Mouse (Mus musculus): ENCODE data around the gene Dhdh. TPM values are rescaled to one million over a fixed set of nuclear protein-coding genes. Genes with fewer than 3 reads are reported as not detected.

Gene Dhdh
- polyA plus RNA-seq, 1 experiment from 2014 or later = 3.5 TPM

- peaks cover 54% of the 10 kb centered on the region for H3K36me3 ChIP-seq (ENCODE audit: control insufficient read depth, insufficient read depth, low read length)
- 52% methylated on average over 23 of the region's 23 CpGs for WGBS
Measured at GRCm38 (mm10) chr7:45451344-45451982, 37.1 kb downstream of the Dhdh start.

DNA sequence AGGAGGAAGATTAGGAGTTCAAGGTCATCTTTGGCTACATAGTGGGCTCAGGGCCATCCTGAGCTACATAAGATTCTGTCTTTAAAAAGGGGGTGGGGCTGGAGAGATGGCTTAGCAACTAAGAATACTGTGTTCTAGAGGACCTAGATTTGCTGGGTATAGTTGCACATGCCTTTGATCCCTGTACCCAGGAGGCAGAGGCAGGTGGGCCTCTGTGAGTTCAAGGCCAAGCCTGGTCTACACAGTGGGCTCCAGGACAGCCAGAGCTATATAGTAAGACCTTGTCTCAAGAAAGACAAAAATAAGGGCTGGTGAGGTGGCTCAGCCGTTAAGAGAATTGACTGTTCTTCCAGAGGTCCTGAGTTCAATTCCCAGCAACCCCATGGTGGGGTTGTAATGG, 38.6 kb downstream of the Dhdh start:
- H3K4me1 ChIP-seq (ENCODE audit: control insufficient read depth, insufficient read depth, low read length) = 0 out of 2 replicates have a peak, but pooled peaks cover 3% of the 10 kb centered on the region
- no peak overlapping the region for H3K4me2 ChIP-seq (replicated peaks; ENCODE audit: low read depth, low read length)
- WGBS = 85% methylated on average over 1 of the region's 1 CpGs
- no peaks in the 10 kb centered on the region for H3K27me3 ChIP-seq (ENCODE audit: control insufficient read depth, insufficient read depth, low read length)
- H3K27ac ChIP-seq (ENCODE audit: low read depth, low read length) = no peak overlapping the region
- ATAC-seq (ENCODE audit: low FRiP score, low TSS enrichment) = no peak
- H3K9ac ChIP-seq (ENCODE audit: low read depth, low read length) = no peak overlapping the region
- H3K36me3 ChIP-seq (ENCODE audit: control insufficient read depth, insufficient read depth, low read length) = peaks cover 51% of the 10 kb centered on the region
- H3K4me3 ChIP-seq (ENCODE audit: low read length) = no peak overlapping the region
- no peaks in the 10 kb centered on the region for H3K9me3 ChIP-seq (ENCODE audit: control insufficient read depth, low read length)

More at GRCm38 (mm10) chr7:45451344-45451982, 37.1 kb downstream of the Dhdh start:
- H3K27ac ChIP-seq (ENCODE audit: low read depth, low read length) = no peak overlapping the region
- ATAC-seq (ENCODE audit: low FRiP score, low TSS enrichment) = peak; percentile 65
- H3K4me3 ChIP-seq (ENCODE audit: low read length) = no peak overlapping the region
- no peak overlapping the region for H3K4me2 ChIP-seq (replicated peaks; ENCODE audit: low read depth, low read length)
- no peaks in the 10 kb centered on the region for H3K9me3 ChIP-seq (ENCODE audit: control insufficient read depth, low read length)
- no peak overlapping the region for H3K9ac ChIP-seq (ENCODE audit: low read depth, low read length)
- H3K27me3 ChIP-seq (ENCODE audit: control insufficient read depth, insufficient read depth, low read length) = no peaks in the 10 kb centered on the region
- 0 out of 2 replicates have a peak, but pooled peaks cover 3% of the 10 kb centered on the region for H3K4me1 ChIP-seq (ENCODE audit: control insufficient read depth, insufficient read depth, low read length)

- Histone ChIP-seq H3K4me3 (ENCODE audit: low read length) (no peak overlapping the region), H3K9ac (ENCODE audit: low read depth, low read length) (no peak overlapping the region), H3K9me3 (ENCODE audit: control insufficient read depth, low read length) (no peaks in the 10 kb centered on the region), H3K36me3 (ENCODE audit: control insufficient read depth, insufficient read depth, low read length) (peaks cover 53% of the 10 kb centered on the region), H3K4me1 (ENCODE audit: control insufficient read depth, insufficient read depth, low read length) (0 out of 2 replicates have a peak, but pooled peaks cover 3% of the 10 kb centered on the region), H3K4me2 (replicated peaks; ENCODE audit: low read depth, low read length) (no peak overlapping the region), H3K27me3 (ENCODE audit: control insufficient read depth, insufficient read depth, low read length) (no peaks in the 10 kb centered on the region), H3K27ac (ENCODE audit: low read depth, low read length) (no peak overlapping the region)
- 34% methylated on average over 11 of the region's 11 CpGs for WGBS
- ATAC-seq (ENCODE audit: low FRiP score, low TSS enrichment) = no peak
Measured at GRCm38 (mm10) chr7:45447325-45447990, 41.1 kb downstream of the Dhdh start.

GRCm38 (mm10) chr7:45446589-45446988, 42.0 kb downstream of the Dhdh start:
- no peaks in the 10 kb centered on the region for H3K27me3 ChIP-seq (ENCODE audit: control insufficient read depth, insufficient read depth, low read length)
- H3K4me3 ChIP-seq (ENCODE audit: low read length) = no peak overlapping the region
- H3K4me2 ChIP-seq (replicated peaks; ENCODE audit: low read depth, low read length) = no peak overlapping the region
- H3K4me1 ChIP-seq (ENCODE audit: control insufficient read depth, insufficient read depth, low read length) = 0 out of 2 replicates have a peak, but pooled peaks cover 3% of the 10 kb centered on the region
- H3K9me3 ChIP-seq (ENCODE audit: control insufficient read depth, low read length) = no peaks in the 10 kb centered on the region
- no peak overlapping the region for H3K9ac ChIP-seq (ENCODE audit: low read depth, low read length)
- H3K27ac ChIP-seq (ENCODE audit: low read depth, low read length) = no peak overlapping the region
- H3K36me3 ChIP-seq (ENCODE audit: control insufficient read depth, insufficient read depth, low read length) = peaks cover 49% of the 10 kb centered on the region
- ATAC-seq (ENCODE audit: low FRiP score, low TSS enrichment) = no peak

DNA sequence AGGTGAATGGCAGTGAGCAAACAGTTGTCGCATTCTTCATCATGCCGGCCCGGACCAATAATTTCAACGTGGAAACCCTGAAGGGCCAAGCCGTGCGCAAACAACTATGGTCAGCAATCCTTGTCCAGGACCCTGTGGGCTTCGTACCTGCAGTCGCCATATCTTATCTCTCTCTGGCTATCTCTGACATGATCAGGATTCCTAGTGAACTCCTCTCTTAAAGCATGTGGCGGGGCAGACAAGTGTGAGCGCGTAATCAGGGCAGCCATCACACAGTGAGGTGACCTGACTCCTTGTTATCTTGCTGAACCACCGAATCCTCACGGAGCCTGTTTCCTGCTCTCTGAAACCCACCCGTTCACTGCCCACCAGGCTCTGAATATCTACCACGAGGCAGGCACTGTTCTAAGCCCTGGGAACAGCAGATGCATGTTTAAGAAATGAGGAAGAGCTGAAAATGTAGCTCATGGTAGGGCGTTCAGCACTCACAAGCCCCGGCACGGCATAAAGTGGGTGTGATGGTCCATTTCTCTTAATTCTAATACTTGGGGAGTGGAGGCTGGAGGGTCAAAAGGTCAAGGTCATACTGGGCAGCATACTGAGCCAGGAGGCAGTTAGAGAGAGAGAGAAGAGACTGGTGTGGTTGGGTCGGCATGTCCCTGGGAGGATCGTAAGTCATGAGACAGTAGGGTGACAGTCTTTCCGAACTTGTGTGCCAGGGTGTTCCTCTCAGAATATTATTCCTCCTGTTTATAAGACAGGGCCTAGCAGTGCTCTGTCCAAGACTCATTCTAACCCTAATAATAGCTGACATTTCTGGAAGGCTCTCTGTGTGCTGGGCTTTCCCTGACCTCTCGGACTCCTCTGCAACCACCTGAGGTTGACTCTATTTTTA, 44.8 kb downstream of the Dhdh start:
- Histone ChIP-seq H3K4me1 (ENCODE audit: control insufficient read depth, insufficient read depth, low read length) (0 out of 2 replicates have a peak, but pooled peaks cover 3% of the 10 kb centered on the region), H3K4me2 (replicated peaks; ENCODE audit: low read depth, low read length) (no peak overlapping the region), H3K9ac (ENCODE audit: low read depth, low read length) (no peak overlapping the region), H3K36me3 (ENCODE audit: control insufficient read depth, insufficient read depth, low read length) (peaks cover 53% of the 10 kb centered on the region), H3K27ac (ENCODE audit: low read depth, low read length) (no peak overlapping the region), H3K4me3 (ENCODE audit: low read length) (no peak overlapping the region), H3K9me3 (ENCODE audit: control insufficient read depth, low read length) (no peaks in the 10 kb centered on the region), H3K27me3 (ENCODE audit: control insufficient read depth, insufficient read depth, low read length) (no peaks in the 10 kb centered on the region)
- 86% methylated on average over 22 of the region's 22 CpGs for WGBS
- no peak for ATAC-seq (ENCODE audit: low FRiP score, low TSS enrichment)

- Histone ChIP-seq H3K4me2 (replicated peaks; ENCODE audit: low read depth, low read length) (peak within 1 kb of the TSS; percentile 19), H3K9ac (ENCODE audit: low read depth, low read length) (peak within 1 kb of the TSS; percentile 2; the same call in 1 of the 2 replicates), H3K4me3 (ENCODE audit: low read length) (no peak within 1 kb of the TSS), H3K4me1 (ENCODE audit: control insufficient read depth, insufficient read depth, low read length) (peaks cover 34% of the 10 kb centered on the region), H3K27me3 (ENCODE audit: control insufficient read depth, insufficient read depth, low read length) (no peaks in the 10 kb centered on the region), H3K27ac (ENCODE audit: low read depth, low read length) (no peak within 1 kb of the TSS), H3K9me3 (ENCODE audit: control insufficient read depth, low read length) (no peaks in the 10 kb centered on the region), H3K36me3 (ENCODE audit: control insufficient read depth, insufficient read depth, low read length) (peaks cover 20% of the 10 kb centered on the region)
- ATAC-seq (ENCODE audit: low FRiP score, low TSS enrichment) = no peak
- 24% methylated on average over 19 of the region's 19 CpGs for WGBS
Measured at GRCm38 (mm10) chr7:45437521-45438276, 50.9 kb downstream of the Dhdh start, which contains the start of gene Ruvbl2. Gene Ruvbl2 (minus strand): TSS chr7:45438096.

- Histone ChIP-seq H3K27me3 (ENCODE audit: control insufficient read depth, insufficient read depth, low read length) (no peaks in the 10 kb centered on the region), H3K4me3 (ENCODE audit: low read length) (no peak overlapping the region), H3K36me3 (ENCODE audit: control insufficient read depth, insufficient read depth, low read length) (peaks cover 17% of the 10 kb centered on the region), H3K4me2 (replicated peaks; ENCODE audit: low read depth, low read length) (no peak overlapping the region), H3K9me3 (ENCODE audit: control insufficient read depth, low read length) (no peaks in the 10 kb centered on the region), H3K27ac (ENCODE audit: low read depth, low read length) (no peak overlapping the region), H3K4me1 (ENCODE audit: control insufficient read depth, insufficient read depth, low read length) (peaks cover 35% of the 10 kb centered on the region), H3K9ac (ENCODE audit: low read depth, low read length) (no peak overlapping the region)
- 32% methylated on average over 6 of the region's 6 CpGs for WGBS
- ATAC-seq (ENCODE audit: low FRiP score, low TSS enrichment) = no peak
Measured at GRCm38 (mm10) chr7:45437046-45437445, 51.6 kb downstream of the Dhdh start.

GRCm38 (mm10) chr7:45436444-45436843, 52.2 kb downstream of the Dhdh start:
- no peak overlapping the region for H3K27ac ChIP-seq (ENCODE audit: low read depth, low read length)

More at GRCm38 (mm10) chr7:45436444-45436843, 52.2 kb downstream of the Dhdh start:
- peaks cover 20% of the 10 kb centered on the region for H3K36me3 ChIP-seq (ENCODE audit: control insufficient read depth, insufficient read depth, low read length)
- no peaks in the 10 kb centered on the region for H3K9me3 ChIP-seq (ENCODE audit: control insufficient read depth, low read length)
- peaks cover 35% of the 10 kb centered on the region for H3K4me1 ChIP-seq (ENCODE audit: control insufficient read depth, insufficient read depth, low read length)
- H3K9ac ChIP-seq (ENCODE audit: low read depth, low read length) = no peak overlapping the region
- ATAC-seq (ENCODE audit: low FRiP score, low TSS enrichment) = no peak
- 95% methylated on average over 5 of the region's 5 CpGs for WGBS
- no peaks in the 10 kb centered on the region for H3K27me3 ChIP-seq (ENCODE audit: control insufficient read depth, insufficient read depth, low read length)
- no peak overlapping the region for H3K4me2 ChIP-seq (replicated peaks; ENCODE audit: low read depth, low read length)
- no peak overlapping the region for H3K4me3 ChIP-seq (ENCODE audit: low read length)

Data from kidney, embryonic 14.5 days (tissue).